Mouse (Mus musculus) neural tube, embryonic 12.5 days (tissue): ENCODE results near the gene Serpinb11. TPM values are rescaled to one million over a fixed set of nuclear protein-coding genes. Genes with fewer than 3 reads are reported as not detected.

Experiments used
- ATAC-seq: fragments of 200-750 bp; cut with Nextera tagmentation; 2 replicates; pipeline ENCODE4 v1.8.0; 2017; ENCODE audit warnings: low read depth, mild to moderate bottlenecking, moderate TSS enrichment, moderate library complexity; ENCODE audit not compliant: low FRiP score
- H3K27ac ChIP-seq: fragments of 300-500 bp; sonication (generic); 2 replicates; pipeline ENCODE4 v1.5.1; 2016
- H3K27me3 ChIP-seq: fragments of 300-500 bp; sonication (generic); replicated peaks from 2 replicates; pipeline ENCODE4 v1.6.1; 2016; ENCODE audit warnings: mild to moderate bottlenecking
- H3K36me3 ChIP-seq: fragments of 300-500 bp; sonication (generic); 2 replicates; pipeline ENCODE4 v1.6.1; 2016; ENCODE audit warnings: mild to moderate bottlenecking
- H3K4me1 ChIP-seq: fragments of 300-500 bp; sonication (generic); 2 replicates; pipeline ENCODE4 v1.6.1; 2016
- H3K4me2 ChIP-seq: fragments of 300-500 bp; sonication (generic); replicated peaks from 2 replicates; pipeline ENCODE4 v1.6.1; 2016; ENCODE audit warnings: mild to moderate bottlenecking
- H3K4me3 ChIP-seq: fragments of 300-500 bp; sonication (generic); 2 replicates; pipeline ENCODE4 v1.5.1; 2016
- H3K9ac ChIP-seq: fragments of 300-500 bp; sonication (generic); 2 replicates; pipeline ENCODE4 v1.6.1; 2016; ENCODE audit warnings: mild to moderate bottlenecking
- H3K9me3 ChIP-seq: fragments of 300-500 bp; sonication (generic); 2 replicates; pipeline ENCODE4 v1.6.1; 2016; ENCODE audit warnings: mild to moderate bottlenecking
- WGBS: fragments of 180-500 bp; shearing (Covaris S2); methylation state at CpG from one replicate; pipeline ENCODE4 v1.1.7; 2016; 5-methylcytosine and 5-hydroxymethylcytosine counted together
- polyA plus RNA-seq: library from polyadenylated mRNA; unstranded; fragments of >200 nt; fragmentation: Nextera tagmentation; extraction: Ambion mirVana; gene quantifications from 2 replicates; pipeline ENCODE4 v1.2.1, GENCODE M21; 2016

Gene Serpinb11
- polyA plus RNA-seq, 1 experiment from 2014 or later = not detected

DNA sequence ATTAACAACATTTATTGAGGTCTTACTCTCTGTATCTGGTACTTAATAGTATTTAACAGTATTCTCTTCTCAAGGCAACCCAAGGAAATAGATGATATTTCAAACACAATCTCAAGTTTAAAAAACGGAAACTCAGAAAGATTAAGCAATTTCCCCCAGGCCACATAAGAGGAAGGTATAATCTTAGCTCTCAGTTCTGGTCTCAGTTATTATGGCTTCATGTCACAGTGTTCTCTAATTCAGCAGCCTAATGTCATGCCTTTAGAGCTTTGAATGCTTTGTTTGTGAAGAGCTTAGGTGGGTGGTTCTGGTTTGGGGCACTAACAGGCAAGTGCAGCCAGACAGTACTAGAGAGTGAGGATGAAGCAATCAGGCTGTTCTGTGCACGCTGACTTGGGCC is 28.8 kb downstream of the Serpinb11 start:
- Histone ChIP-seq H3K27ac (no peak overlapping the region), H3K4me1 (no peaks in the 10 kb centered on the region), H3K4me2 (no peak overlapping the region), H3K9me3 (no peaks in the 10 kb centered on the region), H3K27me3 (no peaks in the 10 kb centered on the region), H3K36me3 (no peaks in the 10 kb centered on the region), H3K4me3 (no peak overlapping the region), H3K9ac (no peak overlapping the region)
- no peak for ATAC-seq
- WGBS = 84% methylated on average over 2 of the region's 2 CpGs

DNA sequence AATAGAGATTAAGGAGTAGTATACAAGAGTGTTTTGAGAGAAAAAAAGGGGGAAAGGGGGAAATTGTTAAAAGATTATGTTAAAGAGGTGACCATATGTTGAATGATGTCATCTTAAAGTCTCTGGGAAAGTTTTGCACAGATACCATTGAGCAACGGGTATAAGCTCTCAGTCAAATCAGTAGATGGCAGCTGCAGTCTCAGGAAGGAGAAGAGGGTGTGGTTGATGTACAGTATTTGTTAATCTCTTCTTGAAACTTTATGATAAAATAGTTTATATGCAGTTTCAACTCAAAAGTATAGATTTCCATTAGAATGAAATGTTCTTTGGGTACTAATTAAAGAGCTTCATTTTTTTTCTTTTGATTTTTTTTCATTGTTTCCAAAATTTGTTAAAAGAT is 36.5 kb downstream of the Serpinb11 start:
- H3K9ac ChIP-seq = no peak overlapping the region
- no peak overlapping the region for H3K4me2 ChIP-seq
- H3K4me1 ChIP-seq = no peaks in the 10 kb centered on the region
- no peaks in the 10 kb centered on the region for H3K36me3 ChIP-seq
- H3K4me3 ChIP-seq = no peak overlapping the region
- ATAC-seq = no peak
- no peaks in the 10 kb centered on the region for H3K27me3 ChIP-seq
- no peak overlapping the region for H3K27ac ChIP-seq
- no peaks in the 10 kb centered on the region for H3K9me3 ChIP-seq
- 82% methylated on average over 1 of the region's 1 CpGs for WGBS

DNA sequence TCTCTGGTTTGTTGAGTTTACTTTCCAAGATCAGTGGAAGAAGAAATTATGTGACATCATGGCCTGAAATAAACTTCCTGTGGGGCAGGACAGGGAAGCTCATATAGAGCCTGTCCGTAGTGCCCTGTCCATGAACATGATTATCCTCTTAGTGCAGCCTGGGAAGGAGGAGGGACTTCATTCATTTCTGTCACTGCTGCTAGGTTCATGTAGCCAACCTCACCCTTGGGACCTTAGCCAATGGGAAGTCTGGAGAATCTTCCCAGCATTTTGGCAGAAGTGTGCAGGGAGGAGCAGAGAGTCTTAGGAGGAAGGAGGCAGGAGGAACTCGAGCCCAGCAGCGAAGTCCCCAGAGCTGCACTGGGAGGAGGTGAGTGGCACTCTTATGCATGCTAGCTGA is 38.4 kb downstream of the Serpinb11 start, which contains the start of gene Serpinb7:
TSS of gene Serpinb7 (plus strand) at position 301 of the 400 bp plus-strand sequence.
- Histone ChIP-seq H3K4me2 (no peak within 1 kb of the TSS), H3K9ac (no peak within 1 kb of the TSS), H3K36me3 (no peaks in the 10 kb centered on the region), H3K4me3 (no peak within 1 kb of the TSS), H3K27ac (no peak within 1 kb of the TSS), H3K27me3 (no peaks in the 10 kb centered on the region), H3K9me3 (no peaks in the 10 kb centered on the region), H3K4me1 (no peaks in the 10 kb centered on the region)
- 85% methylated on average over 3 of the region's 3 CpGs for WGBS
- ATAC-seq = no peak

DNA sequence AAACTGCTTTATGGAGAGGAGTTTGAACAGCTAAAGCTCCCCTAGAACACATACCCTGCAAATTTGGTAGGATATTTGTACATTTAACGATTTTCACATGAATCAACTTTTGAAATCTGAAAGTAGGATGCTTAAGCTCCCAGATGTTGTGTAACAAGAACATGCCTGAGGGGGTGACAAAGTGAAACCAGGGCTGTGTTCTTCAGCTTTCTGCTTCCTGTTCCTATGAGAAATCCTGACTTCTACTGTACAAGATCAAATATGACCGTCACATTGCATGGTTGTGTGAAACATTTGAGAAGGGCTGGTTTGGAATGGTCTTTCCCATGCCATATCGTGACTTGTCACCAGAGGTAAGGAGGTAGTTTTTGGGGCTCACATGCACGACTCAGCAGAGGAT is 41.1 kb downstream of the Serpinb11 start:
- H3K27me3 ChIP-seq = no peaks in the 10 kb centered on the region
- H3K9me3 ChIP-seq = no peaks in the 10 kb centered on the region
- H3K27ac ChIP-seq = no peak overlapping the region
- ATAC-seq = no peak
- WGBS = 84% methylated on average over 4 of the region's 4 CpGs
- H3K9ac ChIP-seq = no peak overlapping the region
- no peak overlapping the region for H3K4me3 ChIP-seq
- H3K36me3 ChIP-seq = no peaks in the 10 kb centered on the region
- no peak overlapping the region for H3K4me2 ChIP-seq
- H3K4me1 ChIP-seq = no peaks in the 10 kb centered on the region

DNA sequence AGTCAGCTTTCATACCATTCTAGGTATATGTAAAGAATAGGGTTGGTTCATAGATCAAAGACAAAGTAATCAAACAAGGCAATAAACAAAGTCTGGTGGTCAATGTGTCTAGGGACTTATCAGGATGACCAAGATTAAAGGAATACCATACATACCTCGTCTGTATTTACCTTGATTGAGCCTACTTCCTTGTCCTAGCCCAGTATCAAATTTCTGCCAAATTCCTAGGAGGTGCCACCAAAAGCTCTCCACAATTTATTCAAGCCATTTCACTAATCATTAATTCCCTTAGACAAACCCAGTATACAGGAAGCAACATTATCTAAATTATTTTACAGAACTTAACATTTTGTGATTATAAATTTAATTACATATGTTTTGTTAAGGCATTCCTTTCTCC is 53.7 kb downstream of the Serpinb11 start:
- Histone ChIP-seq H3K27ac (no peak overlapping the region), H3K4me3 (no peak overlapping the region), H3K4me2 (no peak overlapping the region), H3K9ac (no peak overlapping the region), H3K36me3 (no peaks in the 10 kb centered on the region), H3K9me3 (no peaks in the 10 kb centered on the region), H3K4me1 (no peaks in the 10 kb centered on the region), H3K27me3 (no peaks in the 10 kb centered on the region)
- WGBS = 47% methylated on average over 1 of the region's 1 CpGs
- ATAC-seq = no peak

DNA sequence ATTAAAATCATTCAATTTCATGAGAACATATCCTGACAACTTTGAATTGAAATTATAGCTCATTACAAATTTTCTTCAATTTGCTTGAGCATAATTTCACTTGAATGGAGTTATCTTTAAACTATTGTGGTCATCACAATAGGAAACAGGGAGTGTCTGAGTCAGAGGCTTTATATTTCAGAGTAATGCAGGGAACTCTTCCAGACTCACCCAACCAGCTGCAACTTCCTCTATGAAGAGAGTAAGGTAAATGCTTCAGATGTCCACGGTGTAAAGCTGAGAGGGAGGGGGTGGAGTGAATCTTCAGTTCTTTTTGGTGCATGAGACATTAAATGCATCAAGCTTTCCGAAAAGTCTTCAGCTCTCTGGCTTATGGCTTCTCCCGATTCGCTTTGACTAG is 61.5 kb downstream of the Serpinb11 start:
- Histone ChIP-seq H3K4me1 (no peaks in the 10 kb centered on the region), H3K27ac (no peak overlapping the region), H3K9me3 (no peaks in the 10 kb centered on the region), H3K4me3 (no peak overlapping the region), H3K27me3 (no peaks in the 10 kb centered on the region), H3K9ac (no peak overlapping the region), H3K36me3 (no peaks in the 10 kb centered on the region), H3K4me2 (no peak overlapping the region)
- no peak for ATAC-seq
- WGBS = 80% methylated on average over 4 of the region's 4 CpGs

Other genes with a start within 250 kb of the Serpinb11 start
- not detected in 2 replicates for gene Serpinb3b, start 82.8 kb upstream of the Serpinb11 start, polyA plus RNA-seq
- gene Serpinb3c, start 82.8 kb upstream of the Serpinb11 start, polyA plus RNA-seq = not detected in 2 replicates
- gene Serpinb7, start 38.5 kb downstream of the Serpinb11 start, polyA plus RNA-seq = not detected in 2 replicates
- gene Serpinb2, start 150.2 kb downstream of the Serpinb11 start, polyA plus RNA-seq = 0.62 TPM in 1 of 2 replicates, not detected in the other
- 2.0 and 3.1 TPM in 2 replicates for gene Serpinb8, start 228.8 kb downstream of the Serpinb11 start, polyA plus RNA-seq